Mouse (Mus musculus): ENCODE data around the gene Pirb. TPM values are rescaled to one million over a fixed set of nuclear protein-coding genes. Genes with fewer than 3 reads are reported as not detected.
"Not testable (repeated sequence)": the region's sequence is repeated elsewhere in the genome, so short reads cannot be mapped to it uniquely, and the experiment has no call there.

Pirb gene
- total RNA-seq (2014; fragmentation: Nextera tagmentation) (0.53 and 0.63 TPM in 2 replicates), total RNA-seq (2017) (7.8 and 8.9 TPM in 2 replicates), polyA plus RNA-seq (2012) (0.12 and 0.18 TPM in 2 replicates)

DNA sequence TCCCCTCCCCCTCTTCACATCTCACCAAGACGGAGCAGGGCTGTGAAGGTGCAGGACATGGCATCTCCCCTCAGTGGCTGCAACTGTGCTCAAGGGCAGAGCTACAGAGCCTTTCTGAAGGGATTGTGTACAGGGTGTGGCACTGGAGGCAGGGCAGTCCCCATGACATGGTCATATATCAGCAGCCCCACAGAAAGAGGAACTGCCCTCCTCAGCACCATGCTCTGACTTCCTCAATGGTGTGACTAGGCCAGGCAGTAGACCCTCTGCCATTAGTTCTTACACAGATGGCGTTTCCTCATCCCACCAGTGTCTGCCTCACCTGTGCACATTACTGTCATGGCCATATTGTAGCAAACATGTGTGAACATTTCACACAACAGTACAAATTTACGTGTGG, at the start of gene Pirb:
TSS of gene Pirb (minus strand) at position 124 of the 400 bp plus-strand sequence.
- not testable (repeated sequence) for H3K36me3 ChIP-seq (replicated peaks); ATAC-seq (ENCODE audit: extremely low read depth, insufficient number of reproducible peaks, low FRiP score, poor library complexity, severe bottlenecking); H3K4me3 ChIP-seq (ENCODE audit: low read depth, low read length); H3K4me1 ChIP-seq (ENCODE audit: insufficient read depth, low read depth, low read length); H3K9me3 ChIP-seq (replicated peaks); DNase-seq (ENCODE audit: low spot score); H3K27me3 ChIP-seq (ENCODE audit: insufficient read depth, low read length)

- not testable (repeated sequence) for DNase-seq (ENCODE audit: low spot score); ATAC-seq (ENCODE audit: extremely low read depth, insufficient number of reproducible peaks, low FRiP score, poor library complexity, severe bottlenecking); H3K9me3 ChIP-seq (replicated peaks)
Observed at GRCm38 (mm10) chr7:3732675-3733074, 12.5 kb upstream of the Pirb start.

DNA sequence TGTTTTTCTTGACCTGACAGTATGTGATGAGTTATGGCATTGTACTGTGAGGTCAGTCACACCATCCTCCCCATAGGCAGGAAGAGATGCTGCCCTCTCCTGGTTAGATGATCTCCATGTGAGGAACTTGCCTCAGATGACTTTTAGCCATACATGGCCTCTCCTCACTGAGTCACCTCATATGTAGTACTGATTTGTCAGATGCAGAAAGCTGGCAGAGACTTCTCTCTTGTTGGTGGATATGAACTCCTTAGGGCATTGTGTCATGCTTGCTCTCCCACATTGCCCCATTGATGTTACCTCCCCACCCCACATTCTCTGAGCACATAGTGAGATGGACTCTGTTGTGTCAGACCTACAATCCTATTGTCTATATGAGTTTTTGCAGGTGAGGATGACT, 5.3 kb upstream of the Pirb start:
- not testable (repeated sequence) for DNase-seq (ENCODE audit: low spot score); H3K9me3 ChIP-seq (replicated peaks); ATAC-seq (ENCODE audit: extremely low read depth, insufficient number of reproducible peaks, low FRiP score, poor library complexity, severe bottlenecking); H3K4me1 ChIP-seq (ENCODE audit: insufficient read depth, low read depth, low read length); H3K27me3 ChIP-seq (ENCODE audit: insufficient read depth, low read length); H3K36me3 ChIP-seq (replicated peaks); H3K4me3 ChIP-seq (ENCODE audit: low read depth, low read length)

More at GRCm38 (mm10) chr7:3732675-3733074, 12.5 kb upstream of the Pirb start:
- H3K27me3 ChIP-seq (ENCODE audit: insufficient read depth, low read length); H3K4me1 ChIP-seq (ENCODE audit: insufficient read depth, low read depth, low read length); H3K4me3 ChIP-seq (ENCODE audit: low read depth, low read length); H3K36me3 ChIP-seq (replicated peaks): not testable (repeated sequence)

GRCm38 (mm10) chr7:3715249-3715648, 4.9 kb downstream of the Pirb start:
- Histone ChIP-seq H3K4me3 (ENCODE audit: low read depth, low read length) (no peak overlapping the region), H3K9me3 (replicated peaks) (no peaks in the 10 kb centered on the region), H3K27me3 (ENCODE audit: insufficient read depth, low read length) (peaks cover 33% of the 10 kb centered on the region), H3K36me3 (replicated peaks) (no peaks in the 10 kb centered on the region), H3K4me1 (ENCODE audit: insufficient read depth, low read depth, low read length) (peaks cover 5% of the 10 kb centered on the region)
- TF ChIP-seq TAL1 (conservative IDR thresholded peaks at IDR 0.05; ENCODE audit: low read depth, low read length), result no peak
- ATAC-seq (ENCODE audit: extremely low read depth, insufficient number of reproducible peaks, low FRiP score, poor library complexity, severe bottlenecking) (no peak), DNase-seq (ENCODE audit: low spot score) (no peak)

- DNase-seq (ENCODE audit: low spot score) (no peak), ATAC-seq (ENCODE audit: extremely low read depth, insufficient number of reproducible peaks, low FRiP score, poor library complexity, severe bottlenecking) (no peak)
- no peak overlapping the region for H3K4me3 ChIP-seq (ENCODE audit: low read depth, low read length)
- TF ChIP-seq GATA2 (IDR thresholded peaks at IDR 0.05; ENCODE audit: borderline replicate concordance, low read depth, low read length) (no peak), CTCF (IDR thresholded peaks at IDR 0.05; ENCODE audit: low read depth, low read length) (no peak), TAL1 (conservative IDR thresholded peaks at IDR 0.05; ENCODE audit: low read depth, low read length) (no peak), POLR2AphosphoS5 (IDR thresholded peaks at IDR 0.05; ENCODE audit: insufficient replicate concordance, low read depth, low read length) (no peak), GATA1 (IDR thresholded peaks at IDR 0.05; ENCODE audit: borderline replicate concordance, low read length) (no peak)
- no peaks in the 10 kb centered on the region for H3K36me3 ChIP-seq (replicated peaks)
- peaks cover 7% of the 10 kb centered on the region for H3K4me1 ChIP-seq (ENCODE audit: insufficient read depth, low read depth, low read length)
- H3K9me3 ChIP-seq (replicated peaks), result no peaks in the 10 kb centered on the region
- H3K27me3 ChIP-seq (ENCODE audit: insufficient read depth, low read length), result peaks cover 33% of the 10 kb centered on the region
Observed at GRCm38 (mm10) chr7:3712264-3712942, 7.8 kb downstream of the Pirb start.

- no peak for ATAC-seq (ENCODE audit: extremely low read depth, insufficient number of reproducible peaks, low FRiP score, poor library complexity, severe bottlenecking)
- H3K4me3 ChIP-seq (ENCODE audit: low read depth, low read length), result no peak overlapping the region
- no peak for DNase-seq (ENCODE audit: low spot score)
- peaks cover 15% of the 10 kb centered on the region for H3K27me3 ChIP-seq (ENCODE audit: insufficient read depth, low read length)
- H3K4me1 ChIP-seq (ENCODE audit: insufficient read depth, low read depth, low read length), result peaks cover 19% of the 10 kb centered on the region
- no peaks in the 10 kb centered on the region for H3K9me3 ChIP-seq (replicated peaks)
- H3K36me3 ChIP-seq (replicated peaks), result peaks cover 27% of the 10 kb centered on the region
- TF ChIP-seq POLR2AphosphoS5 (IDR thresholded peaks at IDR 0.05; ENCODE audit: insufficient replicate concordance, low read depth, low read length) (peak; percentile 92; the same call in 1 of the 2 replicates), GATA1 (IDR thresholded peaks at IDR 0.05; ENCODE audit: borderline replicate concordance, low read length) (no peak)
Observed at GRCm38 (mm10) chr7:3709000-3709399, 11.2 kb downstream of the Pirb start.

- Histone ChIP-seq H3K36me3 (replicated peaks) (peaks cover 27% of the 10 kb centered on the region), H3K27me3 (ENCODE audit: insufficient read depth, low read length) (peaks cover 10% of the 10 kb centered on the region), H3K4me1 (ENCODE audit: insufficient read depth, low read depth, low read length) (peaks cover 19% of the 10 kb centered on the region)
- H3K4me3 ChIP-seq (ENCODE audit: low read depth, low read length); ATAC-seq (ENCODE audit: extremely low read depth, insufficient number of reproducible peaks, low FRiP score, poor library complexity, severe bottlenecking); H3K9me3 ChIP-seq (replicated peaks); DNase-seq (ENCODE audit: low spot score): not testable (repeated sequence)
Observed at GRCm38 (mm10) chr7:3708447-3708980, 11.7 kb downstream of the Pirb start.
